Mouse (Mus musculus): ENCODE measurements around the gene Slc45a3. TPM values are rescaled to one million over a fixed set of nuclear protein-coding genes. Genes with fewer than 3 reads are reported as not detected.

The Slc45a3 gene
- total and polyA plus RNA-seq, 2 experiments from 2014 or later: 2.8 to 9.5 TPM

DNA sequence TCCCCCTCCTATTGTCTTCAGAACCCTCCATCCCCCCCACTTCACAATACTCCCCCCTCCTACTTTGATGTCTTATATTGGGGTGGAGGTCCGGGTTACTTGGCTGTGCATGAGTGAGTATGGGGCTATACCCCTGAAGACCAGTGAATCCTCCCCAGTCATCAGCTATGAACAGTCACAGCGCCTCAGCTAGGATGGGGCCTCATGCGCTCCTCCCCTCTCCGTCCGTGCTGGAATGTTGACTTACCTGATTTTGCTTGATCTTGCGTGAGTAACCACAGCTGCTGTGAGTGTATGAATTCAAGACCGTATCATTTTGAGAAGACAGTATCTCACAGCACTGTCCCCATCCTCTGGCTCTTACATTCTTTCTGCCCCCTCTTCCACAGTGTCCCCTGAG lies 57.1 kb downstream of the Slc45a3 start:
- TF ChIP-seq CTCF (IDR thresholded peaks at IDR 0.05; ENCODE audit: low read depth): no peak
- no peak for TF ChIP-seq EP300 (IDR thresholded peaks at IDR 0.05; ENCODE audit: low read depth)
- Histone ChIP-seq H3K36me3 (replicated peaks; ENCODE audit: control insufficient read depth, insufficient read depth, low read length) (peaks cover 92% of the 10 kb centered on the region), H3K4me1 (ENCODE audit: control insufficient read depth, insufficient read depth) (no peaks in the 10 kb centered on the region), H3K9ac (replicated peaks; ENCODE audit: low read depth, low read length) (no peak overlapping the region), H3K4me3 (ENCODE audit: low read depth, low read length) (no peak overlapping the region), H3K9me3 (replicated peaks; ENCODE audit: control insufficient read depth, low read length) (no peaks in the 10 kb centered on the region), H3K27me3 (ENCODE audit: control insufficient read depth, insufficient read depth, low read length) (no peaks in the 10 kb centered on the region), H3K27ac (ENCODE audit: low read depth) (no peak overlapping the region), H3K4me2 (ENCODE audit: low read depth, low read length) (no peak overlapping the region)
- 94% methylated on average over 7 of the region's 7 CpGs for WGBS
- ATAC-seq (ENCODE audit: insufficient read depth, low read depth) (no peak), DNase-seq (ENCODE audit: low spot score) (no peak)

GRCm38 (mm10) chr1:132022107-132022506 lies 59.3 kb downstream of the Slc45a3 start:
- Histone ChIP-seq H3K4me2 (ENCODE audit: low read depth, low read length) (no peak overlapping the region), H3K4me1 (ENCODE audit: control insufficient read depth, insufficient read depth) (no peaks in the 10 kb centered on the region), H3K27ac (ENCODE audit: low read depth) (no peak overlapping the region), H3K4me3 (ENCODE audit: low read depth, low read length) (no peak overlapping the region), H3K36me3 (replicated peaks; ENCODE audit: control insufficient read depth, insufficient read depth, low read length) (peaks cover 90% of the 10 kb centered on the region), H3K9ac (replicated peaks; ENCODE audit: low read depth, low read length) (no peak overlapping the region), H3K9me3 (replicated peaks; ENCODE audit: control insufficient read depth, low read length) (no peaks in the 10 kb centered on the region), H3K27me3 (ENCODE audit: control insufficient read depth, insufficient read depth, low read length) (no peaks in the 10 kb centered on the region)
- 58% methylated on average over 3 of the region's 3 CpGs for WGBS
- no peak for ATAC-seq (ENCODE audit: insufficient read depth, low read depth)
- TF ChIP-seq EP300 (IDR thresholded peaks at IDR 0.05; ENCODE audit: low read depth) (no peak), CTCF (IDR thresholded peaks at IDR 0.05; ENCODE audit: low read depth) (no peak)
- no peak for DNase-seq (ENCODE audit: low spot score)

DNA sequence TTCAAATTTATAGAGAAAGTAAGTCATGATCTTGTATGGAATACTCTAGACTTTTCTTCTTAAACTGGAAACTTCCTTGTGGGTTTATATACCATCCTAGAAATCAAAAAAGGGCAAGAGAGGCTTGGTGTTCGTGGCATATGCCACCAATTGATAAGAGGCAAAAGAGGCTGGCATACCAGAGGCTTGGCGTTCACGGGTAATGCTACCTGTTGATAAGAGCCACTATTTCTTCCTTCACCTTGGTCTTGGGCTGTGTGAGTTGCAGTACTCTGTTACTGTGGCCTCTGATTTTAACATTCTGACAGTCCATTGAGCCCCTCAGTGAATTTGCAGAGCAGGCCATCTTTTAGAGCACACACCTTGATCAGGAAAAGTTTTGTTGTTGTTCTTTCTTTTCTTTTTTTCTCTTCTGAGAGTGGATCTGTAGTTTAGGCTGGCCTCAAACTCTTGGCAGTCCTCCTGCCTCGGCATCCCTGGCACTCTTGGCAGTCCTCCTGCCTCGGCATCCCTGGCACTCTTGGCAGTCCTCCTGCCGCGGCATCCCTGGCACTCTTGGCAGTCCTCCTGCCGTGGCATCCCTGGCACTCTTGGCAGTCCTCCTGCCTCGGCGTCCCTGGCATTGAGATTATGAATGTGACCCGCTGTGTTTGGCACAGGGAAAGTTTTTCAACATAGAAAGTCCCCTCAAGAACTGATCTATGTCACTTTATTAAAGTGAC lies 64.3 kb downstream of the Slc45a3 start:
- 63% methylated on average over 11 of the region's 11 CpGs for WGBS
- H3K27ac ChIP-seq (ENCODE audit: low read depth): no peak overlapping the region
- no peak overlapping the region for H3K4me2 ChIP-seq (ENCODE audit: low read depth, low read length)
- no peaks in the 10 kb centered on the region for H3K9me3 ChIP-seq (replicated peaks; ENCODE audit: control insufficient read depth, low read length)
- TF ChIP-seq CTCF (IDR thresholded peaks at IDR 0.05; ENCODE audit: low read depth) (no peak), EP300 (IDR thresholded peaks at IDR 0.05; ENCODE audit: low read depth) (no peak)
- no peak for ATAC-seq (ENCODE audit: insufficient read depth, low read depth)
- DNase-seq (ENCODE audit: low spot score): no peak
- peaks cover 91% of the 10 kb centered on the region for H3K36me3 ChIP-seq (replicated peaks; ENCODE audit: control insufficient read depth, insufficient read depth, low read length)
- no peak overlapping the region for H3K4me3 ChIP-seq (ENCODE audit: low read depth, low read length)
- H3K4me1 ChIP-seq (ENCODE audit: control insufficient read depth, insufficient read depth): no peaks in the 10 kb centered on the region
- H3K27me3 ChIP-seq (ENCODE audit: control insufficient read depth, insufficient read depth, low read length): no peaks in the 10 kb centered on the region
- H3K9ac ChIP-seq (replicated peaks; ENCODE audit: low read depth, low read length): no peak overlapping the region

GRCm38 (mm10) chr1:132027978-132028377 lies 65.2 kb downstream of the Slc45a3 start:
- TF ChIP-seq EP300 (IDR thresholded peaks at IDR 0.05; ENCODE audit: low read depth) (no peak), CTCF (IDR thresholded peaks at IDR 0.05; ENCODE audit: low read depth) (no peak)
- ATAC-seq (ENCODE audit: insufficient read depth, low read depth): no peak
- Histone ChIP-seq H3K27ac (ENCODE audit: low read depth) (no peak overlapping the region), H3K4me1 (ENCODE audit: control insufficient read depth, insufficient read depth) (no peaks in the 10 kb centered on the region), H3K4me2 (ENCODE audit: low read depth, low read length) (no peak overlapping the region), H3K27me3 (ENCODE audit: control insufficient read depth, insufficient read depth, low read length) (no peaks in the 10 kb centered on the region), H3K9ac (replicated peaks; ENCODE audit: low read depth, low read length) (no peak overlapping the region), H3K4me3 (ENCODE audit: low read depth, low read length) (no peak overlapping the region), H3K36me3 (replicated peaks; ENCODE audit: control insufficient read depth, insufficient read depth, low read length) (peaks cover 90% of the 10 kb centered on the region), H3K9me3 (replicated peaks; ENCODE audit: control insufficient read depth, low read length) (no peaks in the 10 kb centered on the region)
- 72% methylated on average over 5 of the region's 5 CpGs for WGBS
- no peak for DNase-seq (ENCODE audit: low spot score)

DNA sequence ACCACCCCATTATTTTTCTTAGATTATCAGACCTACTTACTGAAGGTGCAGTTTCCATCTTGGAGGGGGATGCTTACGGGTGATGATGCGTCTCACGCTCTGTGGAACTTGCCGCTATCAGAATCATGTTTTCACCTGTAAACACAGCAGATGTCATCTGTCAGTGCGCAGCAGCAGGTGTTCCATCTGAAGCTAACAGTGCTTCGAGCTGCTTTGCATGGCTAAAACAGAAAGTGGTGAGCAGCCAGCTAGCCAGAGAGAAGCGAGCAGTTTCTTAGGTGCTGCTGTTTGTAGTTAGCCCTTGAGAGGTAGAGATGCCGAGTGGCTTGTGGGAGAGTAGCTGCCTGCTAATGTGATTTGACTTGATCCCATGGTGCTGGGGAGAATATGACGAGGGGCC lies 65.6 kb downstream of the Slc45a3 start:
- Histone ChIP-seq H3K4me3 (ENCODE audit: low read depth, low read length) (no peak overlapping the region), H3K9me3 (replicated peaks; ENCODE audit: control insufficient read depth, low read length) (no peaks in the 10 kb centered on the region), H3K9ac (replicated peaks; ENCODE audit: low read depth, low read length) (no peak overlapping the region), H3K27ac (ENCODE audit: low read depth) (no peak overlapping the region), H3K27me3 (ENCODE audit: control insufficient read depth, insufficient read depth, low read length) (no peaks in the 10 kb centered on the region), H3K4me2 (ENCODE audit: low read depth, low read length) (no peak overlapping the region), H3K36me3 (replicated peaks; ENCODE audit: control insufficient read depth, insufficient read depth, low read length) (peaks cover 90% of the 10 kb centered on the region), H3K4me1 (ENCODE audit: control insufficient read depth, insufficient read depth) (no peaks in the 10 kb centered on the region)
- no peak for DNase-seq (ENCODE audit: low spot score)
- WGBS: 90% methylated on average over 9 of the region's 9 CpGs
- no peak for ATAC-seq (ENCODE audit: insufficient read depth, low read depth)
- TF ChIP-seq CTCF (IDR thresholded peaks at IDR 0.05; ENCODE audit: low read depth) (no peak), EP300 (IDR thresholded peaks at IDR 0.05; ENCODE audit: low read depth) (no peak)

DNA sequence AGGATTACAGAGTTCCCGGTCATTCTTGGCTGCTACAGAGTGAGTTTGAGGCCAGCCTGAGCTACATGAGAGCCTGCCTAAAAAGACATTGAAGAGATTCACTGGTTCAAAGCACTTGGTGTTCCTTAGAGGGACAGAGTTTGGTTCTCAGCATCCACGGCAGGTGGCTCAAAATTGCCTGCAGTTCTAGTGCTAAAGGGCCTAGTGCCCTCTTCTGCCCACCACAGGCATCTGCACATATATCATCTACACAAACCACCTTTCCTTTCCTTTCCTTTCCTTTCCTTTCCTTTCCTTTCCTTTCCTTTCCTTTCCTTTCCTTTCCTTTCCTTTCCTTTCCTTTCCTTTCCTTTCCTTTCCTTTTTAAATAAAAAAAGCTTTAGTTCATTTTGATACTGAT lies 67.8 kb downstream of the Slc45a3 start:
- no peak overlapping the region for H3K4me2 ChIP-seq (ENCODE audit: low read depth, low read length)
- no peaks in the 10 kb centered on the region for H3K4me1 ChIP-seq (ENCODE audit: control insufficient read depth, insufficient read depth)
- no peak overlapping the region for H3K4me3 ChIP-seq (ENCODE audit: low read depth, low read length)
- no peak overlapping the region for H3K27ac ChIP-seq (ENCODE audit: low read depth)
- no peaks in the 10 kb centered on the region for H3K27me3 ChIP-seq (ENCODE audit: control insufficient read depth, insufficient read depth, low read length)
- 64% methylated on average over 2 of the region's 2 CpGs for WGBS
- DNase-seq (ENCODE audit: low spot score): no peak
- H3K9ac ChIP-seq (replicated peaks; ENCODE audit: low read depth, low read length): no peak overlapping the region
- peaks cover 83% of the 10 kb centered on the region for H3K36me3 ChIP-seq (replicated peaks; ENCODE audit: control insufficient read depth, insufficient read depth, low read length)
- TF ChIP-seq CTCF (IDR thresholded peaks at IDR 0.05; ENCODE audit: low read depth): peak; percentile 24
- TF ChIP-seq EP300 (IDR thresholded peaks at IDR 0.05; ENCODE audit: low read depth): no peak
- no peak for ATAC-seq (ENCODE audit: insufficient read depth, low read depth)
- H3K9me3 ChIP-seq (replicated peaks; ENCODE audit: control insufficient read depth, low read length): no peaks in the 10 kb centered on the region
